Mouse (Mus musculus) midbrain, embryonic 16.5 days (tissue): ENCODE results near the gene Nav1. TPM values are rescaled to one million over a fixed set of nuclear protein-coding genes. Genes with fewer than 3 reads are reported as not detected.

Source experiments
- ATAC-seq: fragments of 200-750 bp; cut with Nextera tagmentation; 2 replicates; pipeline ENCODE4 v1.8.0; 2017; ENCODE audit warnings: moderate TSS enrichment
- H3K27ac ChIP-seq: fragments of 300-500 bp; sonication (generic); 2 replicates; pipeline ENCODE4 v1.5.1; 2014; ENCODE audit warnings: mild to moderate bottlenecking, low read length, mixed read lengths
- H3K27me3 ChIP-seq: fragments of 300-500 bp; sonication (generic); 2 replicates; pipeline ENCODE4 v1.6.1; 2014; ENCODE audit warnings: low read depth, low read length, mixed read lengths; ENCODE audit not compliant: control insufficient read depth, insufficient read depth
- H3K36me3 ChIP-seq: fragments of 300-500 bp; sonication (generic); 2 replicates; pipeline ENCODE4 v1.6.1; 2014; ENCODE audit warnings: mild to moderate bottlenecking, low read length, moderate library complexity, mixed read lengths; ENCODE audit not compliant: control insufficient read depth, insufficient read depth
- H3K4me1 ChIP-seq: fragments of 300-500 bp; sonication (generic); 2 replicates; pipeline ENCODE4 v1.6.1; 2014; ENCODE audit warnings: mild to moderate bottlenecking, low read length, mixed read lengths; ENCODE audit not compliant: control insufficient read depth, insufficient read depth
- H3K4me2 ChIP-seq: fragments of 300-500 bp; sonication (generic); 2 replicates; pipeline ENCODE4 v1.6.1; 2014; ENCODE audit warnings: mild to moderate bottlenecking, low read length, mixed read lengths
- H3K4me3 ChIP-seq: fragments of 300-500 bp; sonication (generic); 2 replicates; pipeline ENCODE4 v1.5.1; 2014; ENCODE audit warnings: low read depth, mild to moderate bottlenecking, low read length, moderate library complexity, mixed read lengths
- H3K9ac ChIP-seq: fragments of 300-500 bp; sonication (generic); 2 replicates; pipeline ENCODE4 v1.6.1; 2014; ENCODE audit warnings: low read depth, low read length, mixed read lengths
- H3K9me3 ChIP-seq: fragments of 300-500 bp; sonication (generic); replicated peaks from 2 replicates; pipeline ENCODE4 v1.6.1; 2014; ENCODE audit warnings: mild to moderate bottlenecking, low read length, mixed read lengths; ENCODE audit not compliant: control insufficient read depth, poor library complexity, severe bottlenecking
- WGBS: fragments of 180-500 bp; shearing (Covaris S2); extraction: QIAGEN DNeasy Blood & Tissue Kit; methylation state at CpG from one replicate; pipeline ENCODE4 v1.1.7; 2014; 5-methylcytosine and 5-hydroxymethylcytosine counted together
- polyA plus RNA-seq: library from polyadenylated mRNA; unstranded; fragments of >200 nt; fragmentation: Nextera tagmentation; extraction: Ambion mirVana; gene quantifications from 2 replicates; pipeline ENCODE4 v1.2.1, GENCODE M21; 2015

The Nav1 gene
- polyA plus RNA-seq, 1 experiment from 2014 or later: 53.9 TPM

GRCm38 (mm10) chr1:135624646-135625045 lies 17.6 kb upstream of the Nav1 start:
- Histone ChIP-seq H3K9ac (no peak overlapping the region), H3K27me3 (no peaks in the 10 kb centered on the region), H3K4me3 (no peak overlapping the region), H3K4me1 (0 out of 2 replicates have a peak, but pooled peaks cover 6% of the 10 kb centered on the region), H3K4me2 (no peak overlapping the region), H3K9me3 (no peaks in the 10 kb centered on the region), H3K27ac (peak overlapping the region; percentile 45), H3K36me3 (no peaks in the 10 kb centered on the region)
- ATAC-seq: peak; percentile 61
- WGBS: 49% methylated on average over 5 of the region's 5 CpGs

DNA sequence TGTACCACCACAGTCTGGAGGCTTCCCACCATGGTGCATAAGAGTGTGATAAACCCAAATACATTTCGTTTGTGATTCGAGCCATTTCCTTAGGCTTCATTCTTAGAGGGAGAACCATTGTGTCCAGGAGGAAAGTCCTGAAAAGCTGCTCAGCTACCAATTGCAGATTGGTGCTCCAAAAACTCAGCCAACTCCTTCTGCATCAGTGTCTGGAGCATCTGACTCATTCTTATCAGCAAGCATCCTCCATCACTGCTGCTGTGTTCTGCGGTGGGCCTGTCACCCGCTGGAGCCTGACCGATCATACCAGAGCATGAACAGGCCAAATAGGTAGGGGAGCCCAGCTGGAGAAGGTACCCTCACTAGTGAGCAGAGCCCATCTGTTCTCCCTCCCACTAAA lies 16.0 kb upstream of the Nav1 start:
- no peaks in the 10 kb centered on the region for H3K27me3 ChIP-seq
- H3K27ac ChIP-seq: no peak overlapping the region
- no peak for ATAC-seq
- 0 out of 2 replicates have a peak, but pooled peaks cover 6% of the 10 kb centered on the region for H3K4me1 ChIP-seq
- H3K4me2 ChIP-seq: no peak overlapping the region
- H3K36me3 ChIP-seq: no peaks in the 10 kb centered on the region
- no peak overlapping the region for H3K9ac ChIP-seq
- no peaks in the 10 kb centered on the region for H3K9me3 ChIP-seq
- no peak overlapping the region for H3K4me3 ChIP-seq
- WGBS: 93% methylated on average over 5 of the region's 5 CpGs

DNA sequence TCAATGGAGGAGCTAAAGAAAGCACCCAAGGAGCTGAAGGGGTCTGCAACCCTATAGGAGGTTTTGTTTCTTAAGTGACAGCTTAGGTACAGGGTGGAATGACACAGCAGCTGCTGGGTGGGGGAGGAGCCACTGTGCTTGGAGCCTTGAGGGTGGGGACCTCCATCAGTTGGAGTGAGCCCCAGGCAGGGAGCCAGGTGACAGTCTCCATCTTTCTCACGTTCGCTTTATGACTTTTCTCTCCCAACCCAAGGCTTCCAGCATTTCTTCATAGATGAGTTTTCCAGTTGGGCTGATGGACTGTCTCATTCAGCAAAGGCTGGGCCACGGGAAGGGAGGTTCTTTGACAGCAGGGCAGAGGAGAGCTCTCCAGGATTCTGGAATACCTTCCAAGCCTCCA lies 14.2 kb upstream of the Nav1 start:
- no peak for ATAC-seq
- Histone ChIP-seq H3K9ac (no peak overlapping the region), H3K36me3 (no peaks in the 10 kb centered on the region), H3K27me3 (no peaks in the 10 kb centered on the region), H3K27ac (no peak overlapping the region), H3K9me3 (no peaks in the 10 kb centered on the region), H3K4me1 (0 out of 2 replicates have a peak, but pooled peaks cover 6% of the 10 kb centered on the region), H3K4me2 (no peak overlapping the region), H3K4me3 (no peak overlapping the region)
- 38% methylated on average over 3 of the region's 3 CpGs for WGBS

DNA sequence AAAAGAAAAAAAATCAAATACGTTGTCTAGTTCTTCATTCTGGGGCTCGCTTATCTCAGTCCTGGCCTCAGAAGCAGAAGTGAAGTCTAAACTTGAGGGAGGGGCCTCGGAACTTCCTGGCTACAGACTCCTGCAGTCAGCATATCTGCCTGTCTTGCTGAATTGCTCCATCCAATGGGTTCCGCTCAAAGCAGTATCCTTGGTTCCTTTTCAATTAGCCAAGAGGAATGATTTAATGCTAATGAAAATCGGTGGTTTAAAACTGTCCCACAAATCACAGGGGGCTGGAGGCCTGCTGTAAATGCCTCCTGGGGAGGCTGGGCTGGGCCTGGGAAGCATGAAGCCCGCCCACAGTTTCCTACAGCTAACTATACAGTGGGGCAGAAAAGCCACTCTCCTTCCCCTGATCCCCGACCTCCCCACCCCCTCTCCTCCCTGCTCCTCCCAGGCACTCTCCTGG lies 12.9 kb upstream of the Nav1 start:
- H3K27ac ChIP-seq: no peak overlapping the region

DNA sequence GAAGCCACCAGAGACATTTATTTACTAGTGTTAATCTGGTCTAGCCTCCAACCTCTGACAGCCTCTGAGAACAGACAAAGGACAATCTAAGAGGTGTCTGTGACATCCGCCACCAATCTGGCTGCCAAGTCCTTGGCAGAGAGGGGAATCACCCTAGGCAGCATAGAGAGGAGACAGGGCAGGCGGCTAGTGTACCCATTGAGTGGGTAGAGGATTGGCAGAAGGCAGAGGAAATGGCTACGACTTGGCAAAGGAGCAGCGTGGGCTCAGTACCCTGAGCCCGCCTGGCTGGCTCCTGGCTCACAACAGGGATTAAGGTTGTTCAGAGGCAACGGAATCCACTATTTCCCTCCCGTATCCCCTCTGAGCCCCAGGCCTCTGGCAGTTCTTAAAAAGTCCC lies 12.0 kb upstream of the Nav1 start:
- no peaks in the 10 kb centered on the region for H3K27me3 ChIP-seq
- H3K36me3 ChIP-seq: no peaks in the 10 kb centered on the region
- H3K27ac ChIP-seq: peak overlapping the region; percentile 35; the same call in 1 of the 2 replicates
- no peaks in the 10 kb centered on the region for H3K9me3 ChIP-seq
- H3K4me3 ChIP-seq: no peak overlapping the region
- peaks cover 6% of the 10 kb centered on the region for H3K4me1 ChIP-seq
- WGBS: 36% methylated on average over 7 of the region's 7 CpGs
- H3K9ac ChIP-seq: no peak overlapping the region
- H3K4me2 ChIP-seq: no peak overlapping the region
- ATAC-seq: peak; percentile 30; the same call in 1 of the 2 replicates

More for the DNA sequence above, 12.9 kb upstream of the Nav1 start:
- no peaks in the 10 kb centered on the region for H3K9me3 ChIP-seq
- H3K36me3 ChIP-seq: no peaks in the 10 kb centered on the region
- 20% methylated on average over 7 of the region's 7 CpGs for WGBS
- no peak for ATAC-seq
- H3K4me1 ChIP-seq: peaks cover 9% of the 10 kb centered on the region
- no peak overlapping the region for H3K4me3 ChIP-seq
- H3K4me2 ChIP-seq: no peak overlapping the region
- H3K9ac ChIP-seq: no peak overlapping the region
- H3K27me3 ChIP-seq: no peaks in the 10 kb centered on the region

- ATAC-seq: no peak
Observed at GRCm38 (mm10) chr1:135617344-135617743, 10.2 kb upstream of the Nav1 start.

DNA sequence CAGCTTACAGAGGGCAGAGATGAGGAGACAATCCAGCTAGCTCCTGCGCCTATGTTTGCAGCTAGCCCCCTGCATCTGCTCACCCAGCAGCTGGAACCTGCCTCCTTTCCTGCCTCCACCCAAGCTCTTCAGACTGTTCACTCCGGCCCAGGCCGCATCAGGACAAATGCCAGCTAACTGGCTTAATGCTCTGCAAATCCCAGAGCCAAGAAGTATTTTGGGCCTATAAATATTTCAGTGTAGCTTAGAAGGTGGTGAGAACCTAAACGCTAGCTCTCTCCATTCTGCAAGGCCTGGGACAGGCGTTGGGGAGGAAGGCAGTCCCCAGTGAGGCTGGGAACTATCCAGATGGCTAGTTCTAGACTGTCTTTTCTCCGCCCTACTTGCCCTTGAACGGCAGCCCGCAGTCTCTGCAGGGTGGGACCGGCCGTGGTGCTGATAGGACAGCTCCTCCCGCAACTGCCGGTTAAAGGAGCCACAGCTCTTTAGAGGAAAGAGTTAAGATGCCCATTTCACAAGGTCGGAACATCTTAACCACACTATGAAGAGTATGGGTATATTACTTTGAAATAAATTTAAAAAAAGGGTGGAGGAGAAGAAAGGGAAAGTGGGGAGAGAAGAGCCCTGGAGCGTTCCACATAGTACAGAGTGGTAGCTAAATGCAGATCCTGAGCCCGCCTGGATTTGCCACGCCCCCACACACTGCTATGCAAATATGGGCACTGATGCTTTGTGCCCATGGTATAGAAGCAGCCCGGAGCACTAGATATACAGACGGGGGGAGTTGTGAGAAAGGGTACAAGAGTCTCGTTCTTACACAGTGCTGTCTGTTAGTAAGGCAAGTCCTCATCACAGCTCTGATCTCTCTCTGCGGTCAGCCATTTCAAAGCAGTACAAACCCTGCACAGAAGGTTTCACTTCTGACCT lies 8.9 kb upstream of the Nav1 start:
- WGBS: 14% methylated on average over 20 of the region's 20 CpGs
- H3K27ac ChIP-seq: no peak overlapping the region
- no peaks in the 10 kb centered on the region for H3K27me3 ChIP-seq
- H3K4me3 ChIP-seq: no peak overlapping the region
- H3K4me2 ChIP-seq: no peak overlapping the region; the same call in 1 of the 2 replicates
- ATAC-seq: peak; percentile 52; the same call in 1 of the 2 replicates
- no peaks in the 10 kb centered on the region for H3K36me3 ChIP-seq
- H3K9me3 ChIP-seq: no peaks in the 10 kb centered on the region
- no peak overlapping the region for H3K9ac ChIP-seq
- peaks cover 6% of the 10 kb centered on the region for H3K4me1 ChIP-seq

More at GRCm38 (mm10) chr1:135617344-135617743, 10.2 kb upstream of the Nav1 start:
- Histone ChIP-seq H3K36me3 (no peaks in the 10 kb centered on the region), H3K4me1 (peaks cover 6% of the 10 kb centered on the region), H3K9me3 (no peaks in the 10 kb centered on the region), H3K4me3 (no peak overlapping the region), H3K27me3 (no peaks in the 10 kb centered on the region), H3K9ac (no peak overlapping the region), H3K27ac (no peak overlapping the region), H3K4me2 (no peak overlapping the region)
- 91% methylated on average over 3 of the region's 3 CpGs for WGBS

DNA sequence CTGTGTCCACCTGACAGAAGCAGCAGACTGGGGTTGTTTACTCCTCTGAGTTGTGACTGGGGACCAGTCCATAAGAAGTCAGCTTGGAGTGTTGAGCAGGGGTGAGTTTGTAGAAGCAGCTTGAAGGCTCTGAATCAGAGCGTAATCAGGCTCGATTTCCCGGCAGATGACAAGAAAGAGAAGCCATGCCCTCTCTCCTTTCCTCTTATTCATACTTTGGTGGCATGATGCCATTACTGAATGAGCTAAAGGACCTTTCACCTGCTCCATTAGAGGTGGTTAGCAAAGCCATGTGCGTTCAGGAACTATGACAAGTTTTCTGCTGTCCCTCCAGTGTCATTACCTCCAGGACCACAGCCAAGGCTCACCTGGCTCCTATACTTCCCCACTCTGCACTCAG lies 2.5 kb upstream of the Nav1 start:
- Histone ChIP-seq H3K4me2 (no peak overlapping the region), H3K4me3 (no peak overlapping the region), H3K9me3 (no peaks in the 10 kb centered on the region), H3K4me1 (0 out of 2 replicates have a peak, but pooled peaks cover 2% of the 10 kb centered on the region), H3K27ac (no peak overlapping the region), H3K36me3 (no peaks in the 10 kb centered on the region), H3K27me3 (no peaks in the 10 kb centered on the region), H3K9ac (no peak overlapping the region)
- ATAC-seq: no peak
- WGBS: 86% methylated on average over 4 of the region's 4 CpGs
